Mouse (Mus musculus) CH12.LX (cell line): ENCODE results near the gene Ccdc88b. TPM values are rescaled to one million over a fixed set of nuclear protein-coding genes. Genes with fewer than 3 reads are reported as not detected.

Experiments used
- DNase-seq: peaks from one replicate; pipeline ENCODE4 v3.0.0-alpha.2; 2013; ENCODE audit errors: extremely low read depth
- H3K27ac ChIP-seq: 2 replicates; pipeline ENCODE4 v1.5.1; 2012; ENCODE audit warnings: low read depth, mild to moderate bottlenecking, control low read depth, moderate library complexity; ENCODE audit not compliant: insufficient read depth
- H3K27me3 ChIP-seq: replicated peaks from 2 replicates; pipeline ENCODE3; 2012; ENCODE audit warnings: inconsistent platforms
- H3K36me3 ChIP-seq, 2 experiments: replicated peaks in 1 of 2; 2 replicates each; pipeline versions ENCODE3 to v1.6.1; 2012; ENCODE audit warnings: inconsistent platforms in 1 of 2, low read length in 1 of 2, mild to moderate bottlenecking in 1 of 2, mixed read lengths in 1 of 2, moderate library complexity in 1 of 2; ENCODE audit not compliant: control insufficient read depth in 1 of 2, insufficient read depth in 1 of 2
- H3K4me1 ChIP-seq, 2 experiments: 2 replicates each; pipeline ENCODE4 v1.6.1; 2012; ENCODE audit warnings: inconsistent platforms in 1 of 2, moderate library complexity in 1 of 2; ENCODE audit not compliant: insufficient read depth in 2 of 2, control insufficient read depth in 1 of 2
- H3K4me2 ChIP-seq: 2 replicates; pipeline ENCODE4 v1.6.1; 2012; ENCODE audit warnings: low read depth, mild to moderate bottlenecking, control low read depth; ENCODE audit not compliant: poor library complexity, insufficient read depth, severe bottlenecking
- H3K4me3 ChIP-seq, 3 experiments: fragments of 150-350 bp in 1 of 3; sonication (generic) in 1 of 3; replicated peaks in 1 of 3; 2 replicates each; pipeline versions ENCODE3 to v1.5.1; 2011 to 2012; ENCODE audit warnings: low read depth in 2 of 3, low read length in 2 of 3, mild to moderate bottlenecking in 2 of 3, moderate library complexity in 2 of 3, control low read depth in 1 of 3, improper control_type of control experiment in 1 of 3, inconsistent platforms in 1 of 3, mixed read lengths in 1 of 3; ENCODE audit not compliant: poor library complexity in 1 of 3
- H3K79me2 ChIP-seq: replicated peaks from 2 replicates; pipeline ENCODE4 v1.6.1; 2012; ENCODE audit warnings: mild to moderate bottlenecking, moderate library complexity; ENCODE audit not compliant: control insufficient read depth, poor library complexity, insufficient read depth, severe bottlenecking; ENCODE audit errors: extremely low read depth
- H3K9ac ChIP-seq: 2 replicates; pipeline ENCODE4 v1.6.1; 2012; ENCODE audit warnings: low read depth, mild to moderate bottlenecking, control low read depth, moderate library complexity; ENCODE audit not compliant: insufficient read depth
- H3K9me3 ChIP-seq: replicated peaks from 2 replicates; pipeline ENCODE3; 2012; ENCODE audit warnings: low read length, inconsistent platforms, mixed read lengths
- BHLHE40 ChIP-seq: IDR thresholded peaks from 2 replicates; pipeline ENCODE4 v1.6.1; 2011; ENCODE audit warnings: mild to moderate bottlenecking, low read depth, low read length, improper control_type of control experiment
- CHD1 ChIP-seq: IDR thresholded peaks from 2 replicates; pipeline ENCODE4 v1.6.1; 2012; ENCODE audit warnings: low read depth, low read length, improper control_type of control experiment, inconsistent platforms
- CHD2 ChIP-seq: IDR thresholded peaks from 2 replicates; pipeline ENCODE4 v1.6.1; 2011; ENCODE audit warnings: low read length, improper control_type of control experiment
- CTCF ChIP-seq, 2 experiments: IDR thresholded peaks in 1 of 2; conservative IDR thresholded peaks in 1 of 2; 2 replicates each; pipeline ENCODE4 v1.5.1; 2011 to 2012; ENCODE audit warnings: low read depth in 2 of 2, low read length in 2 of 2, improper control_type of control experiment in 1 of 2, inconsistent platforms in 1 of 2, mild to moderate bottlenecking in 1 of 2, moderate library complexity in 1 of 2
- GABPA ChIP-seq: IDR thresholded peaks from 2 replicates; pipeline ENCODE4 v1.6.1; 2012; ENCODE audit warnings: low read depth, low read length, improper control_type of control experiment, inconsistent platforms; ENCODE audit not compliant: insufficient replicate concordance
- HCFC1 ChIP-seq: IDR thresholded peaks from 2 replicates; pipeline ENCODE4 v1.6.1; 2012; ENCODE audit warnings: low read depth, mild to moderate bottlenecking, inconsistent platforms, low read length, improper control_type of control experiment
- JUND ChIP-seq: conservative IDR thresholded peaks from 2 replicates; pipeline ENCODE4 v1.6.1; 2011; ENCODE audit warnings: low read depth, low read length, improper control_type of control experiment
- KAT2A ChIP-seq: IDR thresholded peaks from 2 replicates; pipeline ENCODE4 v1.6.1; 2012; ENCODE audit warnings: low read length, improper control_type of control experiment, inconsistent platforms; ENCODE audit not compliant: insufficient replicate concordance
- MAFK ChIP-seq: IDR thresholded peaks from 2 replicates; pipeline ENCODE4 v1.6.1; 2011; ENCODE audit warnings: low read length, improper control_type of control experiment; ENCODE audit not compliant: insufficient replicate concordance
- MAX ChIP-seq: IDR thresholded peaks from 2 replicates; pipeline ENCODE4 v1.6.1; 2011; ENCODE audit warnings: low read length, improper control_type of control experiment
- MYC ChIP-seq: IDR thresholded peaks from 2 replicates; pipeline ENCODE4 v1.6.1; 2011; ENCODE audit warnings: low read depth, mild to moderate bottlenecking, improper control_type of control experiment, low read length
- NRF1 ChIP-seq: IDR thresholded peaks from 2 replicates; pipeline ENCODE4 v1.6.1; 2014; ENCODE audit warnings: low read depth, mild to moderate bottlenecking, inconsistent platforms, low read length, improper control_type of control experiment, moderate library complexity
- POLR2AphosphoS2 ChIP-seq: IDR thresholded peaks from 2 replicates; pipeline ENCODE4 v1.6.1; 2011; ENCODE audit warnings: low read depth, low read length, improper control_type of control experiment
- UBTF ChIP-seq: IDR thresholded peaks from 2 replicates; pipeline ENCODE4 v1.6.1; 2012; ENCODE audit warnings: low read depth, mild to moderate bottlenecking, inconsistent platforms, low read length, improper control_type of control experiment, moderate library complexity
- USF2 ChIP-seq: conservative IDR thresholded peaks from 2 replicates; pipeline ENCODE4 v1.6.1; 2011; ENCODE audit warnings: low read depth, low read length, improper control_type of control experiment
- ZC3H11A ChIP-seq: IDR thresholded peaks from 2 replicates; pipeline ENCODE4 v1.6.1; 2012; ENCODE audit warnings: low read depth, mild to moderate bottlenecking, inconsistent platforms, low read length, improper control_type of control experiment
- ZKSCAN1 ChIP-seq: IDR thresholded peaks from 2 replicates; pipeline ENCODE4 v1.6.1; 2012; ENCODE audit warnings: low read depth, inconsistent platforms, low read length, improper control_type of control experiment, borderline replicate concordance
- dilution Hi-C: fragments of 300-500 bp; cut with MboI; formaldehyde crosslinking; loops from 2 replicates; pipeline ENCODE4 v1.14.3; 2020; ENCODE audit warnings: low sequenced_read_pairs; ENCODE audit not compliant: extremely low pct_unique_long_range_greater_than_20kb, extremely low pct_ligation_motif_present
- in situ Hi-C: fragments of 300-500 bp; cut with MboI; formaldehyde crosslinking; loops from 3 replicates; pipeline ENCODE4 v1.14.3; 2019; ENCODE audit warnings: low sequenced_read_pairs, low pct_ligation_motif_present, low pct_unique_long_range_greater_than_20kb, mixed read lengths
- polyA plus RNA-seq: library from polyadenylated mRNA; unstranded; fragments of >175 nt; gene quantifications from 2 replicates; pipeline ENCODE4 v1.2.1, GENCODE M21; 2012; ENCODE audit warnings: low read depth; ENCODE audit not compliant: insufficient read length
- total RNA-seq, 2 experiments: library from RNA; depleted of rRNA; stranded (reverse); fragments of 300-350 nt in 1 of 2; fragments of >200 nt in 1 of 2; gene quantifications; 2 replicates each; pipeline ENCODE4 v1.2.3; 2012 to 2014

Gene Ccdc88b
- total and polyA plus RNA-seq, 3 experiments, result 20.5 to 76.4 (median 53.0) TPM

DNA sequence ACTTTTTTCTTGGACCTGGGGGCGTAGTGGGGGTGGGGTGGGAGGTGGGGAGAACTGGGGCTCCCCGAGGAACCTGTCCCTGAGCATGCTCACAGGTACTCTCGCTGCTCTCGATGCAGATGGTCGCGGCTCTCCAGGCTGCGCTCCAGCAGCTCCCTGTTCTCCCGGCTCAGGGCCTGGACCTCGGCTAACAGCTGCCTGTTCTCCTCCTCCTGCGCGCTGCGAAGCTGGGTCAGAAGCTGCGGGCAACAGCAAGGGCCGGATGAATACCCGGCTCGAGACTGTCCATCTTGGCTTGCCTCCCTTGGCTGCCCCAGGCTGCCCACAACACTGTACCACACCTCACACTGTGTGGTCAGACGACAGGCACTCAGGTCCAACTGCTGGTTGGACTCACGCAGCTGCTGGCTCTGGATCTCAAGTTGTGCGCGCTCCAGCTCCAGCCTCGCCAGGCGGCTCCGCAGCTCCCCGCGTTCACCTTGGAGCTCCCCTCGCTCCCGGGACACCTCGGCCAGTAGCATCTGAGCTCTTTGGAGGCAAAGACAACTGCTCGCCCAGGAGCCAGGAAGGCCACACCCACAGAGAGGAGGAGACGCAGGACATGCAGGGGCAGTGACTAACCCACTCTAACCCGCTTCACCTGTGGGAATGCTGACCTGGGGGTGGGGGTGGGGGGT, 10.0 kb downstream of the Ccdc88b start:
- H3K9ac ChIP-seq, result no peak overlapping the region
- H3K4me2 ChIP-seq, result no peak overlapping the region
- H3K27ac ChIP-seq, result no peak overlapping the region
- in situ Hi-C loops (no loop called here), dilution Hi-C loops (no loop called here)
- no peaks in the 10 kb centered on the region for H3K27me3 ChIP-seq
- no peaks in the 10 kb centered on the region for H3K79me2 ChIP-seq
- TF ChIP-seq BHLHE40, result no peak
- TF ChIP-seq MAFK, result no peak
- TF ChIP-seq CTCF (conservative IDR thresholded peaks at IDR 0.05 in 1 of 2, IDR thresholded peaks at IDR 0.05 in 1 of 2; ENCODE audit: low read depth in 2 of 2, low read length in 2 of 2), result no peak
- TF ChIP-seq GABPA, result no peak
- TF ChIP-seq ZKSCAN1, result no peak
- no peak for TF ChIP-seq MYC
- TF ChIP-seq NRF1, result no peak
- TF ChIP-seq POLR2AphosphoS2, result no peak
- TF ChIP-seq UBTF, result no peak
- no peak for TF ChIP-seq USF2
- TF ChIP-seq CHD1, result no peak
- no peak for TF ChIP-seq ZC3H11A
- no peak for TF ChIP-seq CHD2
- TF ChIP-seq MAX, result no peak
- TF ChIP-seq HCFC1, result no peak
- no peak for TF ChIP-seq KAT2A
- H3K9me3 ChIP-seq, result no peaks in the 10 kb centered on the region
- peaks cover 2 to 35% of the 10 kb centered on the region in 2 experiments; a peak in 3 of 4 replicates for H3K4me1 ChIP-seq
- H3K4me3 ChIP-seq, result no peak overlapping the region
- DNase-seq, result no peak
- peaks cover 83 to 96% of the 10 kb centered on the region in 2 experiments for H3K36me3 ChIP-seq

DNA sequence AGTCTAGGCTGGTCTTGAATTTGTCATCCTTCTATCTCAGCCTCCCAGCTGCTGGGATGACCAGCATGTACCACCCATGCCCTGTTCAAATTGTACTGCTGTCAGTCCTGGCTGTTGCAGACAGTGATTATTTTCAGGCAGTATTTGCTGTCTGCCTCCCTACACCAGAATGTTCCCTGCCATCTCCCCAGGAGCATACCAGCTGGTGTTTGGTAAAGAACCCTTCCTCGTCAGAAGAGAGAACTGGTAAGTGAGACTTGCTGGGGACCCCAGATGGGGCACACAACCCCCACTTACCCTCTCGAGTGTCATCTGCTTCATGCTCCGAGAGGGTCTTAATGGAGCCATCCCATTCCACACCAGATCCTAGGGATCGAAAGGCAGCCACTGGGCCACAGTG, 12.0 kb downstream of the Ccdc88b start:
- H3K79me2 ChIP-seq, result no peaks in the 10 kb centered on the region
- H3K9ac ChIP-seq, result no peak overlapping the region
- no peak overlapping the region for H3K4me3 ChIP-seq
- no peak for DNase-seq
- no peak overlapping the region for H3K4me2 ChIP-seq
- dilution Hi-C loops, result no loop called here
- H3K4me1 ChIP-seq, result peaks cover 0 to 27% of the 10 kb centered on the region in 2 experiments; a peak in 2 of 4 replicates
- no peak for TF ChIP-seq JUND
- TF ChIP-seq, all 38 proteins: peak for 0
- in situ Hi-C loops, result no loop called here
- H3K27me3 ChIP-seq, result no peaks in the 10 kb centered on the region
- peaks cover 65 to 81% of the 10 kb centered on the region in 2 experiments for H3K36me3 ChIP-seq
- H3K9me3 ChIP-seq, result no peaks in the 10 kb centered on the region
- H3K27ac ChIP-seq, result no peak overlapping the region
